Mouse (Mus musculus) limb, embryonic 11.5 days (tissue): ENCODE measurements around the gene Gm36245. TPM values are rescaled to one million over a fixed set of nuclear protein-coding genes. Genes with fewer than 3 reads are reported as not detected.
"Not testable (repeated sequence)": the region's sequence is repeated elsewhere in the genome, so short reads cannot be mapped to it uniquely, and the experiment has no call there.

Experiments used
- ATAC-seq: fragments of 200-750 bp; cut with Nextera tagmentation; 2 replicates; pipeline ENCODE4 v1.8.0; 2017; ENCODE audit warnings: low read depth; ENCODE audit not compliant: insufficient number of reproducible peaks, low FRiP score, low TSS enrichment
- DNase-seq: peaks from one replicate; pipeline ENCODE4 v3.0.0-alpha.2; 2015; ENCODE audit warnings: low spot score
- H3K27ac ChIP-seq: fragments of 300-500 bp; sonication (generic); replicated peaks from 2 replicates; pipeline ENCODE4 v1.5.1; 2014; ENCODE audit warnings: low read depth, mild to moderate bottlenecking, low read length
- H3K27me3 ChIP-seq: fragments of 300-500 bp; sonication (generic); 2 replicates; pipeline ENCODE4 v1.6.1; 2014; ENCODE audit warnings: mild to moderate bottlenecking, low read length, mixed read lengths; ENCODE audit not compliant: control insufficient read depth, insufficient read depth
- H3K36me3 ChIP-seq: fragments of 300-500 bp; sonication (generic); 2 replicates; pipeline ENCODE4 v1.6.1; 2014; ENCODE audit warnings: mild to moderate bottlenecking, low read length, moderate library complexity, mixed read lengths; ENCODE audit not compliant: control insufficient read depth, insufficient read depth
- H3K4me1 ChIP-seq: fragments of 300-500 bp; sonication (generic); 2 replicates; pipeline ENCODE4 v1.6.1; 2014; ENCODE audit warnings: low read length, mixed read lengths; ENCODE audit not compliant: control insufficient read depth, insufficient read depth
- H3K4me2 ChIP-seq: fragments of 300-500 bp; sonication (generic); 2 replicates; pipeline ENCODE4 v1.6.1; 2014; ENCODE audit warnings: low read depth, mild to moderate bottlenecking, moderate library complexity; ENCODE audit not compliant: severe bottlenecking
- H3K4me3 ChIP-seq: fragments of 300-500 bp; sonication (generic); 2 replicates; pipeline ENCODE4 v1.5.1; 2014; ENCODE audit warnings: low read depth, low read length
- H3K9ac ChIP-seq: fragments of 300-500 bp; sonication (generic); 2 replicates; pipeline ENCODE4 v1.6.1; 2014; ENCODE audit warnings: mild to moderate bottlenecking, low read length
- H3K9me3 ChIP-seq: fragments of 300-500 bp; sonication (generic); 2 replicates; pipeline ENCODE4 v1.6.1; 2016; ENCODE audit warnings: low read length; ENCODE audit not compliant: control insufficient read depth
- polyA plus RNA-seq: library from polyadenylated mRNA; unstranded; fragments of >200 nt; fragmentation: Nextera tagmentation; extraction: Ambion mirVana; gene quantifications from 2 replicates; pipeline ENCODE4 v1.2.1, GENCODE M21; 2014

Gm36245 gene
- polyA plus RNA-seq, 1 experiment from 2014 or later = not detected

DNA sequence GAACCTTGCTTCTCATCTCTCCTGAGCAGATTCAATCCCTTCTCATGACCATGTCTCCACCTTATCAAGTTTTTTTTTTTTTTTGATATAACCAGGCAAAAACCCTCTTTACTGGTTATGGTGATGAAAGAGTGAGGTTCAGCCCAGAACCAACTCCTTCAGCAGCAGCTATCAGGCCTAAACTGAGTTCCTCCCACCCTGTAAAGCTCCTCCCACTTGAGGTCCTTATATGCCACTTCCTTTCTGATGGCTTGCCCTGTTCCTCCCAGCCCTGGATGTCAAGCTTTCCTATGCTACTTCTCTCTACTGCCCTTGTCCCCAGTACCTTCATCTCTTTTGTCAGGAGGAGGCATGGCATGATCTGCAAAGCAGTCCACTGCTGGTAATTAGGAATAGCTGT is 52.1 kb downstream of the Gm36245 start:
- not testable (repeated sequence) for H3K4me1 ChIP-seq, H3K4me3 ChIP-seq, H3K4me2 ChIP-seq, DNase-seq, H3K27ac ChIP-seq, H3K9me3 ChIP-seq, H3K27me3 ChIP-seq, H3K36me3 ChIP-seq, ATAC-seq, H3K9ac ChIP-seq

Other genes starting within 250 kb of the Gm36245 start
- gene Apol7a, start 200.1 kb upstream of the Gm36245 start, polyA plus RNA-seq = not detected in 2 replicates
- not detected in 2 replicates for gene Apol9a, start 188.1 kb upstream of the Gm36245 start, polyA plus RNA-seq
- gene Apol7b, start 151.8 kb upstream of the Gm36245 start, polyA plus RNA-seq = not detected in 2 replicates
- gene Apol10a, start 122.2 kb upstream of the Gm36245 start, polyA plus RNA-seq = not detected in 2 replicates
- gene Apol11a, start 91.0 kb upstream of the Gm36245 start, polyA plus RNA-seq = not detected in 2 replicates
- not detected in 2 replicates for gene Apol7c, start 65.9 kb upstream of the Gm36245 start, polyA plus RNA-seq
- not detected in 2 replicates for gene 1700025B11Rik, start 37.4 kb upstream of the Gm36245 start, polyA plus RNA-seq
- 0.08 TPM in 1 of 2 replicates, not detected in the other for gene Apol10b, start 3.1 kb upstream of the Gm36245 start, polyA plus RNA-seq
- gene Apol11b, start 44.0 kb downstream of the Gm36245 start, polyA plus RNA-seq = 0.16 TPM in 1 of 2 replicates, not detected in the other
- not detected in 2 replicates for gene Apol7e, start 99.6 kb downstream of the Gm36245 start, polyA plus RNA-seq
- gene Apol9b, start 129.8 kb downstream of the Gm36245 start, polyA plus RNA-seq = not detected in 2 replicates
- gene Apol8, start 157.7 kb downstream of the Gm36245 start, polyA plus RNA-seq = not detected in 2 replicates
- 33.2 and 38.1 TPM in 2 replicates for gene Myh9, start 242.9 kb downstream of the Gm36245 start, polyA plus RNA-seq